Mouse (Mus musculus) thymus, adult 2 months (tissue): ENCODE data around the gene Med24.

Experiments
- CTCF ChIP-seq: fragments of 200-500 bp; IDR thresholded peaks from 2 replicates; pipeline ENCODE4 v1.5.1; 2012; ENCODE audit warnings: mild to moderate bottlenecking, control low read depth, low read length, moderate library complexity, borderline replicate concordance; ENCODE audit not compliant: control insufficient read depth, poor library complexity, insufficient read depth; ENCODE audit errors: extremely low read depth
- POLR2A ChIP-seq: fragments of 200-500 bp; IDR thresholded peaks from 2 replicates; pipeline ENCODE4 v1.6.1; 2012; ENCODE audit warnings: mild to moderate bottlenecking, low read length, control low read depth, moderate library complexity; ENCODE audit not compliant: control insufficient read depth, poor library complexity, insufficient read depth; ENCODE audit errors: extremely low read depth

DNA sequence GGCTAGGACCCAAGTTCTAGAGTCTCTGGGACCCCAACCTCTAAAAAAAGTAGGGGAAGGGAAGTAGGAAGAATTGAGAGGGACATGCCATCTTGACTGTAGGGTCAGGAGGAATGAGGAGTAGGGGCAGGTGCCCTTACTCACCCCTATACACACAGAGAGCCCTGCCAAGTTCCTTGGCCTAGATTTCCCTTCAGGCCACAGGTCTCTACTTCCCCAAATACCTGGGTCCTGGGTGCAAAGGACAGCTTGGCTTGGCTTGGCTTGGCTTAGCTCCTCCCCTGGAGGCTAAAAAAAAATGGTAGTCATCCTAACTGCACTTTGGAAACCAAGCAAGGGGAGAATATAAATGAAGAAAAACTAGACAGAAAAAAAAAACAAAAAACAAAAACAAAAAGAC lies 35.5 kb upstream of the Med24 start:
- TF ChIP-seq POLR2A, result no peak
- no peak for TF ChIP-seq CTCF
